Mouse (Mus musculus): ENCODE results near the gene Duoxa1. TPM values are rescaled to one million over a fixed set of nuclear protein-coding genes. Genes with fewer than 3 reads are reported as not detected.

Gene Duoxa1
- polyA plus RNA-seq, 1 experiment from 2014 or later, result 0.97 TPM

GRCm38 (mm10) chr2:122317384-122317783 is 3.9 kb upstream of the Duoxa1 start:
- no peak overlapping the region for H3K9ac ChIP-seq (ENCODE audit: low read length)
- no peak overlapping the region for H3K27ac ChIP-seq (ENCODE audit: low read length)
- no peaks in the 10 kb centered on the region for H3K9me3 ChIP-seq (replicated peaks; ENCODE audit: control insufficient read depth, low read length)
- ATAC-seq (replicated peaks; ENCODE audit: extremely low read depth, insufficient read depth, low FRiP score), result no peak
- H3K36me3 ChIP-seq (ENCODE audit: control insufficient read depth, insufficient read depth), result no peaks in the 10 kb centered on the region
- H3K4me3 ChIP-seq (ENCODE audit: low read length), result no peak overlapping the region
- 52% methylated on average over 4 of the region's 4 CpGs for WGBS
- peaks cover 45% of the 10 kb centered on the region for H3K27me3 ChIP-seq (ENCODE audit: control insufficient read depth, insufficient read depth, low read length)
- no peak overlapping the region for H3K4me2 ChIP-seq (ENCODE audit: low read depth, low read length)
- H3K4me1 ChIP-seq (ENCODE audit: control insufficient read depth, insufficient read depth, low read length), result peaks cover 11% of the 10 kb centered on the region

- Histone ChIP-seq H3K4me3 (ENCODE audit: low read length) (no peak within 1 kb of the TSS), H3K27ac (ENCODE audit: low read length) (no peak within 1 kb of the TSS), H3K4me2 (ENCODE audit: low read depth, low read length) (no peak within 1 kb of the TSS), H3K9me3 (replicated peaks; ENCODE audit: control insufficient read depth, low read length) (no peaks in the 10 kb centered on the region), H3K9ac (ENCODE audit: low read length) (no peak within 1 kb of the TSS), H3K27me3 (ENCODE audit: control insufficient read depth, insufficient read depth, low read length) (peaks cover 61% of the 10 kb centered on the region), H3K36me3 (ENCODE audit: control insufficient read depth, insufficient read depth) (no peaks in the 10 kb centered on the region), H3K4me1 (ENCODE audit: control insufficient read depth, insufficient read depth, low read length) (peaks cover 11% of the 10 kb centered on the region)
- WGBS, result 84% methylated on average over 7 of the region's 7 CpGs
- ATAC-seq (replicated peaks; ENCODE audit: extremely low read depth, insufficient read depth, low FRiP score), result no peak
Measured at GRCm38 (mm10) chr2:122315372-122315771, 1.8 kb upstream of the Duoxa1 start, which contains the start of gene Duox1. TSS of gene Duox1 (plus strand) at chr2:122315672.

GRCm38 (mm10) chr2:122312722-122313417 is 660 bp downstream of the Duoxa1 start:
- H3K9ac ChIP-seq (ENCODE audit: low read length), result no peak overlapping the region
- no peaks in the 10 kb centered on the region for H3K36me3 ChIP-seq (ENCODE audit: control insufficient read depth, insufficient read depth)
- H3K27ac ChIP-seq (ENCODE audit: low read length), result no peak overlapping the region
- 0 out of 2 replicates have a peak, but pooled peaks have one; percentile 6 for ATAC-seq (replicated peaks; ENCODE audit: extremely low read depth, insufficient read depth, low FRiP score)
- H3K4me2 ChIP-seq (ENCODE audit: low read depth, low read length), result peak overlapping the region; percentile 67
- H3K9me3 ChIP-seq (replicated peaks; ENCODE audit: control insufficient read depth, low read length), result no peaks in the 10 kb centered on the region
- peak overlapping the region; percentile 40 for H3K4me3 ChIP-seq (ENCODE audit: low read length)
- H3K27me3 ChIP-seq (ENCODE audit: control insufficient read depth, insufficient read depth, low read length), result peaks cover 67% of the 10 kb centered on the region
- peaks cover 11% of the 10 kb centered on the region for H3K4me1 ChIP-seq (ENCODE audit: control insufficient read depth, insufficient read depth, low read length)
- 5% methylated on average over 27 of the region's 27 CpGs for WGBS

GRCm38 (mm10) chr2:122311561-122311960 is 2.0 kb downstream of the Duoxa1 start:
- no peak overlapping the region for H3K9ac ChIP-seq (ENCODE audit: low read length)
- no peaks in the 10 kb centered on the region for H3K36me3 ChIP-seq (ENCODE audit: control insufficient read depth, insufficient read depth)
- no peak for ATAC-seq (replicated peaks; ENCODE audit: extremely low read depth, insufficient read depth, low FRiP score)
- no peak overlapping the region for H3K27ac ChIP-seq (ENCODE audit: low read length)
- H3K4me3 ChIP-seq (ENCODE audit: low read length), result no peak overlapping the region
- H3K27me3 ChIP-seq (ENCODE audit: control insufficient read depth, insufficient read depth, low read length), result peaks cover 66% of the 10 kb centered on the region
- H3K4me1 ChIP-seq (ENCODE audit: control insufficient read depth, insufficient read depth, low read length), result peaks cover 11% of the 10 kb centered on the region
- 56% methylated on average over 2 of the region's 2 CpGs for WGBS
- H3K9me3 ChIP-seq (replicated peaks; ENCODE audit: control insufficient read depth, low read length), result no peaks in the 10 kb centered on the region
- no peak overlapping the region for H3K4me2 ChIP-seq (ENCODE audit: low read depth, low read length)

GRCm38 (mm10) chr2:122309647-122310046 is 3.9 kb downstream of the Duoxa1 start:
- Histone ChIP-seq H3K9ac (ENCODE audit: low read length) (no peak overlapping the region), H3K4me3 (ENCODE audit: low read length) (no peak overlapping the region), H3K4me1 (ENCODE audit: control insufficient read depth, insufficient read depth, low read length) (peaks cover 11% of the 10 kb centered on the region), H3K27ac (ENCODE audit: low read length) (no peak overlapping the region), H3K9me3 (replicated peaks; ENCODE audit: control insufficient read depth, low read length) (no peaks in the 10 kb centered on the region), H3K4me2 (ENCODE audit: low read depth, low read length) (no peak overlapping the region), H3K27me3 (ENCODE audit: control insufficient read depth, insufficient read depth, low read length) (peaks cover 62% of the 10 kb centered on the region), H3K36me3 (ENCODE audit: control insufficient read depth, insufficient read depth) (no peaks in the 10 kb centered on the region)
- ATAC-seq (replicated peaks; ENCODE audit: extremely low read depth, insufficient read depth, low FRiP score), result no peak
- WGBS, result 42% methylated on average over 3 of the region's 3 CpGs

GRCm38 (mm10) chr2:122306184-122306583 is 7.3 kb downstream of the Duoxa1 start:
- Histone ChIP-seq H3K4me1 (ENCODE audit: control insufficient read depth, insufficient read depth, low read length) (peaks cover 11% of the 10 kb centered on the region), H3K4me3 (ENCODE audit: low read length) (no peak overlapping the region), H3K9ac (ENCODE audit: low read length) (no peak overlapping the region), H3K36me3 (ENCODE audit: control insufficient read depth, insufficient read depth) (no peaks in the 10 kb centered on the region), H3K27ac (ENCODE audit: low read length) (no peak overlapping the region), H3K9me3 (replicated peaks; ENCODE audit: control insufficient read depth, low read length) (no peaks in the 10 kb centered on the region), H3K4me2 (ENCODE audit: low read depth, low read length) (no peak overlapping the region), H3K27me3 (ENCODE audit: control insufficient read depth, insufficient read depth, low read length) (peaks cover 60% of the 10 kb centered on the region)
- no peak for ATAC-seq (replicated peaks; ENCODE audit: extremely low read depth, insufficient read depth, low FRiP score)
- 21% methylated on average over 4 of the region's 4 CpGs for WGBS

- no peaks in the 10 kb centered on the region for H3K9me3 ChIP-seq (replicated peaks; ENCODE audit: control insufficient read depth, low read length)
- no peak overlapping the region for H3K4me3 ChIP-seq (ENCODE audit: low read length)
- peaks cover 15% of the 10 kb centered on the region for H3K4me1 ChIP-seq (ENCODE audit: control insufficient read depth, insufficient read depth, low read length)
- no peak overlapping the region for H3K4me2 ChIP-seq (ENCODE audit: low read depth, low read length)
- H3K27me3 ChIP-seq (ENCODE audit: control insufficient read depth, insufficient read depth, low read length), result peaks cover 62% of the 10 kb centered on the region
- H3K27ac ChIP-seq (ENCODE audit: low read length), result no peak overlapping the region
- H3K36me3 ChIP-seq (ENCODE audit: control insufficient read depth, insufficient read depth), result no peaks in the 10 kb centered on the region
- no peak overlapping the region for H3K9ac ChIP-seq (ENCODE audit: low read length)
- ATAC-seq (replicated peaks; ENCODE audit: extremely low read depth, insufficient read depth, low FRiP score), result no peak
- 80% methylated on average over 16 of the region's 16 CpGs for WGBS
Measured at GRCm38 (mm10) chr2:122305097-122305892, 8.2 kb downstream of the Duoxa1 start.

- Histone ChIP-seq H3K27me3 (ENCODE audit: control insufficient read depth, insufficient read depth, low read length) (peaks cover 69% of the 10 kb centered on the region), H3K9ac (ENCODE audit: low read length) (no peak overlapping the region), H3K4me1 (ENCODE audit: control insufficient read depth, insufficient read depth, low read length) (peaks cover 15% of the 10 kb centered on the region), H3K9me3 (replicated peaks; ENCODE audit: control insufficient read depth, low read length) (no peaks in the 10 kb centered on the region), H3K4me3 (ENCODE audit: low read length) (no peak overlapping the region), H3K36me3 (ENCODE audit: control insufficient read depth, insufficient read depth) (no peaks in the 10 kb centered on the region), H3K27ac (ENCODE audit: low read length) (no peak overlapping the region), H3K4me2 (ENCODE audit: low read depth, low read length) (no peak overlapping the region)
- 84% methylated on average over 6 of the region's 6 CpGs for WGBS
- ATAC-seq (replicated peaks; ENCODE audit: extremely low read depth, insufficient read depth, low FRiP score), result no peak
Measured at GRCm38 (mm10) chr2:122304544-122304943, 9.0 kb downstream of the Duoxa1 start.

GRCm38 (mm10) chr2:122302574-122303241 is 10.8 kb downstream of the Duoxa1 start:
- WGBS, result 11% methylated on average over 9 of the region's 9 CpGs
- Histone ChIP-seq H3K4me3 (ENCODE audit: low read length) (no peak overlapping the region), H3K4me1 (ENCODE audit: control insufficient read depth, insufficient read depth, low read length) (peaks cover 25% of the 10 kb centered on the region), H3K9me3 (replicated peaks; ENCODE audit: control insufficient read depth, low read length) (no peaks in the 10 kb centered on the region), H3K4me2 (ENCODE audit: low read depth, low read length) (no peak overlapping the region), H3K36me3 (ENCODE audit: control insufficient read depth, insufficient read depth) (no peaks in the 10 kb centered on the region), H3K9ac (ENCODE audit: low read length) (no peak overlapping the region), H3K27ac (ENCODE audit: low read length) (no peak overlapping the region), H3K27me3 (ENCODE audit: control insufficient read depth, insufficient read depth, low read length) (peaks cover 80% of the 10 kb centered on the region)
- no peak for ATAC-seq (replicated peaks; ENCODE audit: extremely low read depth, insufficient read depth, low FRiP score)

Measured in heart, embryonic 16.5 days (tissue).